Mouse (Mus musculus) testis, adult 2 months (tissue): ENCODE data around the gene Tmem256.

ENCODE experiments used
- CTCF ChIP-seq: fragments of 200-500 bp; IDR thresholded peaks from 2 replicates; pipeline ENCODE4 v1.5.1; 2012; ENCODE audit warnings: low read depth, mild to moderate bottlenecking, inconsistent platforms, low read length, moderate library complexity; ENCODE audit not compliant: control insufficient read depth, insufficient read depth, insufficient replicate concordance
- POLR2A ChIP-seq: fragments of 200-500 bp; IDR thresholded peaks from 2 replicates; pipeline ENCODE4 v1.6.1; 2012; ENCODE audit warnings: low read depth, mild to moderate bottlenecking, inconsistent platforms, low read length, moderate library complexity; ENCODE audit not compliant: control insufficient read depth

GRCm38 (mm10) chr11:69858113-69858998 is 20.0 kb downstream of the Tmem256 start, which contains the start of gene Tnk1:
- TF ChIP-seq POLR2A (no peak), CTCF (no peak)
